In genomic region chr17:78403229-78403628, GRCm38 (mm10) we compare ENCODE assay signal across 22 mouse cellular contexts. TPM values are rescaled to one million over a fixed set of nuclear protein-coding genes. Genes with fewer than 3 reads are reported as not detected.
A peak's percentile ranks its signal among the peaks of the same experiment; 100 is the strongest.
DNase-seq lines count a peak whose midpoint lies in the region; TF ChIP-seq lines count a peak whose summit lies in the region.
"Had no signal": no experiment of that assay in that cellular context is flagged by ENCODE, and none has a peak within 500 bp of the region (broad histone marks: within the 10 kb centered on the region; RNA-seq: fewer than 3 reads in every experiment).

No protein-coding gene starts in this region.

- no peaks in the 10 kb centered on the region for H3K27me3 ChIP-seq in heart, embryonic 10.5 days (ENCODE audit: insufficient read depth, poor library complexity, severe bottlenecking)
- H3K27me3 ChIP-seq in small intestine, adult 2 months (ENCODE audit: control insufficient read depth, insufficient read depth, low read length), result no peaks in the 10 kb centered on the region
- H3K27me3 ChIP-seq: heart, embryonic 12.5 days; hindbrain, embryonic 12.5 days; limb, embryonic 12.5 days; liver, embryonic 12.5 days; midbrain, embryonic 12.5 days; neural tube, embryonic 13.5 days had no signal

- H3K27ac ChIP-seq in heart, embryonic 10.5 days, result 0 out of 2 replicates have a peak overlapping the region, but pooled peaks have one; percentile 57
- H3K27ac ChIP-seq in small intestine, adult 2 months (ENCODE audit: insufficient read depth, low read depth, low read length), result 0 out of 2 replicates have a peak overlapping the region, but pooled peaks have one; percentile 37
- H3K27ac ChIP-seq: hindbrain, embryonic 12.5 days; limb, embryonic 12.5 days; liver, embryonic 12.5 days; midbrain, embryonic 12.5 days; neural tube, embryonic 13.5 days had no signal

- 79% methylated on average over 4 of the region's 4 CpGs for WGBS in heart, embryonic 10.5 days
- 66% methylated on average over 4 of the region's 4 CpGs for WGBS in small intestine, adult 2 months

- H3K9me3 ChIP-seq in heart, embryonic 10.5 days, result no peaks in the 10 kb centered on the region
- H3K9me3 ChIP-seq: heart, embryonic 12.5 days; hindbrain, embryonic 12.5 days; limb, embryonic 12.5 days; liver, embryonic 12.5 days; midbrain, embryonic 12.5 days; neural tube, embryonic 13.5 days had no signal

- peaks cover 32% of the 10 kb centered on the region for H3K4me1 ChIP-seq in heart, embryonic 10.5 days
- peaks cover 37% of the 10 kb centered on the region for H3K4me1 ChIP-seq in small intestine, adult 2 months (ENCODE audit: control insufficient read depth, insufficient read depth, insufficient read length, low read length)
- H3K4me1 ChIP-seq: hindbrain, embryonic 12.5 days; midbrain, embryonic 12.5 days had no signal

- peaks cover 28% of the 10 kb centered on the region for H3K36me3 ChIP-seq in heart, embryonic 10.5 days
- peaks cover 25% of the 10 kb centered on the region for H3K36me3 ChIP-seq in small intestine, adult 2 months (ENCODE audit: control insufficient read depth, insufficient read depth, low read length)

- H3K4me3 ChIP-seq in heart, embryonic 10.5 days, result no peak overlapping the region
- H3K4me3 ChIP-seq in small intestine, adult 2 months (ENCODE audit: low read depth, low read length), result no peak overlapping the region
- H3K4me3 ChIP-seq: heart, embryonic 12.5 days; hindbrain, embryonic 12.5 days; limb, embryonic 12.5 days; liver, embryonic 12.5 days; midbrain, embryonic 12.5 days; neural tube, embryonic 13.5 days had no signal

- TF ChIP-seq CTCF in small intestine, adult 2 months (IDR thresholded peaks at IDR 0.05; ENCODE audit: extremely low read depth, insufficient read length, insufficient replicate concordance, low read depth, low read length), result no peak

- no peak for DNase-seq in heart, embryonic 10.5 days (ENCODE audit: low spot score)
- DNase-seq in heart, adult 8-10 months (ENCODE audit: low spot score), result no peak
- peak; percentile 4 for DNase-seq in 416B (ENCODE audit: low read depth)
- DNase-seq in Muller cell, postnatal 12 days (ENCODE audit: inconsistent ontology term), result peak; percentile 51
- DNase-seq in MN1 (ENCODE audit: low spot score), result no peak
- DNase-seq: adrenal gland, adult 2 months; adrenal gland, postnatal 36 days; cerebellum, adult 2 months; cerebellum, postnatal 14 days; gastrocnemius, postnatal 36 days; kidney, adult 11 months; kidney, postnatal 14 days; liver, postnatal 0 days; lung, postnatal 36 days; right cerebral cortex, postnatal 4 days had no signal

- TF ChIP-seq POLR2A in small intestine, adult 2 months (IDR thresholded peaks at IDR 0.05; ENCODE audit: low read depth, low read length), result no peak

RNA-seq across cellular contexts. Expression of gene Fez2, which starts 14.7 kb away (rescaled TPM):
- polyA plus RNA-seq in heart, embryonic 10.5 days (2016; fragmentation: Nextera tagmentation; extraction: Ambion mirVana), result 43.7 and 44.9 TPM in 2 replicates
- 10 to 100 TPM; 77.0 to 92.6 (median 86.4) TPM for total RNA-seq in heart, adult 8-10 months (2022)
- 13.8 and 31.7 TPM in 2 replicates for polyA plus RNA-seq in small intestine, adult 2 months (2012; rRNA removed)

Comparison
In these comparisons a context has a peak if more than half of its experiments do, and no peak if none do; other contexts are left out.
1. DNase-seq: peak in 416B (single experiment) and Muller cell, postnatal 12 days (single experiment); none in heart, embryonic 10.5 days (single experiment), heart, adult 8-10 months (single experiment) and MN1 (single experiment).